Mouse (Mus musculus) embryonic fibroblast, embryonic 13.5 days (primary cell): ENCODE measurements around the gene Eif3c.

Source experiments
- CTCF ChIP-seq: IDR thresholded peaks from 2 replicates; pipeline ENCODE4 v1.5.1; 2011; ENCODE audit warnings: mild to moderate bottlenecking, control low read depth, low read length, moderate library complexity, borderline replicate concordance; ENCODE audit not compliant: insufficient read depth
- POLR2A ChIP-seq: IDR thresholded peaks from 2 replicates; pipeline ENCODE4 v1.6.1; 2011; ENCODE audit warnings: low read depth, mild to moderate bottlenecking, control low read depth, low read length, moderate library complexity

- peak; percentile 51; the same call in 1 of the 2 replicates for TF ChIP-seq CTCF
- no peak for TF ChIP-seq POLR2A
Observed at GRCm38 (mm10) chr7:126576946-126577345, 10.7 kb upstream of the Eif3c start.
